Mouse (Mus musculus): Measurements from ENCODE around the gene Fam168a. TPM values are rescaled to one million over a fixed set of nuclear protein-coding genes. Genes with fewer than 3 reads are reported as not detected.

Fam168a gene
- polyA plus RNA-seq, 1 experiment from 2014 or later: 36.9 TPM

DNA sequence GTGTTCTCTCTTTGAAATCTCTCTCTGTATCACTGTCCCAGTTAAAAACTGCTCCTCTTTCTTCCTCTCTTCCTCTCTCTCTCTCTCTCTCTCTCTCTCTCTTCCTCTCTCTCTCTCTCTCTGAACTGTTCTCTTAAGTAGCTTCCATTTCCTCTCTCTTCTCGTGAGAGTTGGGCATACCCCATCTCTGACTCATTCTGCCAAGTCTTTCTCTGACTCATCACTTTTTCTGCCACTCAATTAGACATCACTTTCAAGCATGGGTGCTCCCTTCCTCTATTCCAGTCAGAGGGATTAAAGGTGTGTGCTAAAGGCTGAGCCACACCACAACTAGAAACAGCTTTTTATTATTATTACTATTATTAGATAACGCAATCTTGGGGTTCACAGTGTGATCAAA is 43.7 kb downstream of the Fam168a start:
- no peak overlapping the region for H3K9ac ChIP-seq
- no peaks in the 10 kb centered on the region for H3K4me1 ChIP-seq
- no peak overlapping the region for H3K27ac ChIP-seq
- ATAC-seq (ENCODE audit: borderline replicate concordance, extremely low read depth, low FRiP score, low TSS enrichment): no peak
- H3K36me3 ChIP-seq: no peaks in the 10 kb centered on the region
- WGBS: 57% methylated on average over 2 of the region's 2 CpGs
- no peak overlapping the region for H3K4me3 ChIP-seq
- no peaks in the 10 kb centered on the region for H3K9me3 ChIP-seq
- no peaks in the 10 kb centered on the region for H3K27me3 ChIP-seq
- no peak overlapping the region for H3K4me2 ChIP-seq

DNA sequence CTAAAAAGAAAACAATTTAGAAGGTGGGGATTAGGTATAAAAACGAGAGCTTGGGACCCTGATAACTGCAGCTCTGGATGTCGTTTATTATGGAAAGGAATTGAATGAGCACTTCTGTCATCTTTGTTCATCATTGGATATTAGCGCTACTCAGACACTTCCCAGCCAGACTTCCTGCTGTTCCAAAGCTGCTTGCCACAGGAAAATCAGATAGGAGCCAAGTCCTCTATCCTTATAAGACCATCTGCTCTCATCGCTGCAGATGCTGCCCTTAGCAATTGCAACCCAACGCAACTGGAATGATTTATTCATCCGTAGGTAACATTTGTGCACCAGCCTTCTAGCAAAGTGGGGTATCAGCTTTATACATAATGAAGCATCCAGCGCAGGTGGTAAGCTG is 52.3 kb downstream of the Fam168a start:
- ATAC-seq (ENCODE audit: borderline replicate concordance, extremely low read depth, low FRiP score, low TSS enrichment): no peak
- Histone ChIP-seq H3K4me2 (no peak overlapping the region), H3K9ac (no peak overlapping the region), H3K36me3 (no peaks in the 10 kb centered on the region), H3K4me3 (no peak overlapping the region), H3K27ac (no peak overlapping the region), H3K27me3 (no peaks in the 10 kb centered on the region), H3K9me3 (no peaks in the 10 kb centered on the region), H3K4me1 (no peaks in the 10 kb centered on the region)
- 79% methylated on average over 7 of the region's 7 CpGs for WGBS

DNA sequence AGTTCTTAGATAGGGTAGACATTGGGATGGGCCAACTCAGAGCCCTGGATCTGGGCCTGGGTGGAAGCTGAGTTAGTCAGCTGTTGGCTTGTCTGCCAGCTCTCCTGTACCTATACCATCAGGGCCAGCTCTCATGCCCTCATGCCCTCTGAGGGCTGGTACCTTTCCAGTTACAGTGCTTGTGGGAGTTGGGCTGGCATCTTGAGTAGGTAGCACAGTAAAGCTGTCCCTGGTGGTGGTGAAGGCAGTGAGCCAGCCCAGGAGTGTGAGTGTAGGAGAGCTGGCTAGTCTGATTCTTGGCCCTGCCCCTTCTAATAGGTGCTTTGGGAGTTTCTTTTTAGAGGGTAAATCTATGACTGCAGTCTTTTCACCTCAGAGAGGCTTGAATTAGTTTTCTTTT is 56.3 kb downstream of the Fam168a start:
- Histone ChIP-seq H3K27ac (no peak overlapping the region), H3K9ac (no peak overlapping the region), H3K27me3 (no peaks in the 10 kb centered on the region), H3K36me3 (no peaks in the 10 kb centered on the region), H3K9me3 (no peaks in the 10 kb centered on the region), H3K4me1 (no peaks in the 10 kb centered on the region; the same call in 1 of the 2 replicates), H3K4me3 (no peak overlapping the region), H3K4me2 (no peak overlapping the region)
- no peak for ATAC-seq (ENCODE audit: borderline replicate concordance, extremely low read depth, low FRiP score, low TSS enrichment)

DNA sequence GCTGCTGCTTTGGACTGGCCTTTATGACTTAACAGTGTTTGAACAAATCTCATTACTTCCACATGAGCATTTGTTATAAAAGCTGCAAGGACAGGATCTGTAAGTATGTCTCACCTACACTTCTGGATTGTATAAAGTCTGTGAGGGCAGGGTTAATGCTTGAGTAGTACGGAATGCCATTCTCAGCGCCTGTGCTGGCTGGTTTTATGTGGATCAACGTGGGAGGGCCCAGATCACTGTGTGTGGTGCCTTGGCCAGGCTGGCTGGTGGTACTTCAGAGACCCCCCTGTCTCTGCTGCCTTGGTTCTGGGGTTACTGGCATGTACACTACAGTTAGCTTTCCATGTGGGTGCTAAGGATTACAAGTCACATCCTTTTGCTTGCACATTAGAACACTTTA is 61.1 kb downstream of the Fam168a start:
- H3K4me2 ChIP-seq: no peak overlapping the region
- 35% methylated on average over 3 of the region's 3 CpGs for WGBS
- H3K4me3 ChIP-seq: no peak overlapping the region
- H3K9ac ChIP-seq: no peak overlapping the region
- ATAC-seq (ENCODE audit: borderline replicate concordance, extremely low read depth, low FRiP score, low TSS enrichment): no peak
- no peaks in the 10 kb centered on the region for H3K36me3 ChIP-seq
- H3K9me3 ChIP-seq: no peaks in the 10 kb centered on the region
- no peaks in the 10 kb centered on the region for H3K27me3 ChIP-seq
- no peaks in the 10 kb centered on the region; the same call in 1 of the 2 replicates for H3K4me1 ChIP-seq
- H3K27ac ChIP-seq: no peak overlapping the region

DNA sequence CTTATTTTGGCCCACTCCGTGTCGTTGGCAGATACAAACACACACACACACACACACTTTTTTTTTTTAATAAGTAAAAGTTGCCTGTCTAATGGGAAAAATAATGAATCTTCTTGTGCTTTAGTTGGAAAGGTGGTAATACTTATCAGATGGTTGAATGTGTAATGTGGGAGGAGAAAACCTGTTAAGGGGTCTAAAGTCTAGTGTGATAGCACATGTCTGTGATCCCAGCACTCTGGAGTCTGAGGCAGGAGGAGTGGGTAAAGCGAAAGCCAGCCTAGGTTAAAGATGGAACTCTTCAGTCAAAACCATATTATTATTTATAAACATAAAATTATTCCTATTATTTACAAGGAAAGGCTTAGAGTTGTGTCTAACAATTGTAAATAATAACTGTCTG is 61.6 kb downstream of the Fam168a start:
- H3K9me3 ChIP-seq: no peaks in the 10 kb centered on the region
- H3K27ac ChIP-seq: no peak overlapping the region
- H3K27me3 ChIP-seq: no peaks in the 10 kb centered on the region
- H3K36me3 ChIP-seq: no peaks in the 10 kb centered on the region
- no peak overlapping the region for H3K4me2 ChIP-seq
- H3K9ac ChIP-seq: no peak overlapping the region
- no peaks in the 10 kb centered on the region; the same call in 1 of the 2 replicates for H3K4me1 ChIP-seq
- whole genome bisulfite sequencing: 93% methylated on average over 3 of the region's 3 CpGs
- ATAC-seq (ENCODE audit: borderline replicate concordance, extremely low read depth, low FRiP score, low TSS enrichment): no peak
- no peak overlapping the region for H3K4me3 ChIP-seq

DNA sequence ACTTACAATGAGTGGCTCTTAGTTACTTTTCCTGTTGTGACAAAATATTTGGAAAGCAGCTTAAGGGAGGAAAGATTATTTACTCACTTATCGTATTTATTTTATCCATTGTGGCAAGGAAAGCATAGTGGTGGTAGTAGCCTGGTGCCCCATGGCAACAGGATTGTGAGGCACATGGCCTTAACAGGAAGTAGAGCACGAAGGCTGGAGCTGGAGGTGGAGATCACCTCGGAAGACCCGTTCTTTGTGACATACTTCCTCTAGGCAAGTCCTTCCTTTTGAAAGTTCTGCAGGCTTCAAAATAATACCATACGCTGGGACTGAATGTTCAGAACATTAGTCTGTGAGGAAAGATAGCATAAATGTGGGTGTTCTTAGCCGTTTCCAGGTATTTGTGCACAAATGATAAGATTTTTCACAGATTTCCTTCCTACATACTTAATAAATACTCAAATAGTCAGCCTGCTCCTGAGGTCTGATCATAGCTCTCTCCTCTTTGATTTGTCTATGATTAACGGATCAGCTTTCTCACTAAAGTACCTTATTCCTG is 63.2 kb downstream of the Fam168a start:
- H3K9ac ChIP-seq: no peak overlapping the region
- no peaks in the 10 kb centered on the region for H3K36me3 ChIP-seq
- H3K9me3 ChIP-seq: no peaks in the 10 kb centered on the region
- ATAC-seq (ENCODE audit: borderline replicate concordance, extremely low read depth, low FRiP score, low TSS enrichment): no peak
- 74% methylated on average over 7 of the region's 7 CpGs for WGBS
- H3K4me3 ChIP-seq: no peak overlapping the region
- no peaks in the 10 kb centered on the region; the same call in 1 of the 2 replicates for H3K4me1 ChIP-seq
- H3K4me2 ChIP-seq: no peak overlapping the region
- H3K27ac ChIP-seq: no peak overlapping the region
- H3K27me3 ChIP-seq: no peaks in the 10 kb centered on the region

DNA sequence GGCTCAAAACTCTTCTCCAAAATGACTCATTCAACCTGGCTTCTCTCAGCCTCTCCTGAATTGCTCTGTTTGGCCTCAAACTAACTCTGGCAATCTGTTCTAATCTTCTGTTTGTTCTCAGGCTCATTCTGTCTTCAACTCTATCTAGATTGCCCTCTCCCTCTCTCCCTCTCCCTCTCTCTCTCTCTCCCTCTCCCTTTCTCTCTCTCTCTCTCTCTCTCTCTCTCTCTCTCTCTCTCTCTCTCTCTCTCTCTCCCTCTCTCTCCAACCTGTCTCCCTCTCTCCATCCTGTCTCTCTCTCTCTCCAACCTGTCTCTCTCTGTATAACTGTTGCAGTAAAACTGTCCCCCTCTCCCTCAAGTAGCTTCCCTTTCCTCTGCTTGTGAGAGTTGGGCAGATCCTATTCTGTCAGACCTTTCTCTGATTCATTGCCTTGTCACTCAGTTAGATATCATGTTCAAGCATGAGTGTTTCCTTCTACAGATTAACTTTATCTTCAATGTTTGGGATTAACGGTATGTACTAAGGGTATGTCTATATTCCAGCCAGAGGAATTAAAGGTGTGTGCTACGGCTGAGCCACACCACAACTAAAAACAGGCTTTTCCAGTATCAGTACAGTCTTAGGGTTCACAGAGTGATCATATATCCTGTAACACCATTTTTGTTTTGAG is 64.4 kb downstream of the Fam168a start:
- H3K4me3 ChIP-seq: no peak overlapping the region
- no peak overlapping the region for H3K27ac ChIP-seq
- no peaks in the 10 kb centered on the region for H3K36me3 ChIP-seq
- H3K27me3 ChIP-seq: no peaks in the 10 kb centered on the region
- no peak for ATAC-seq (ENCODE audit: borderline replicate concordance, extremely low read depth, low FRiP score, low TSS enrichment)
- no peak overlapping the region for H3K9ac ChIP-seq
- 84% methylated on average over 2 of the region's 2 CpGs for WGBS
- H3K4me2 ChIP-seq: no peak overlapping the region
- no peaks in the 10 kb centered on the region; the same call in 1 of the 2 replicates for H3K4me1 ChIP-seq
- no peaks in the 10 kb centered on the region for H3K9me3 ChIP-seq

DNA sequence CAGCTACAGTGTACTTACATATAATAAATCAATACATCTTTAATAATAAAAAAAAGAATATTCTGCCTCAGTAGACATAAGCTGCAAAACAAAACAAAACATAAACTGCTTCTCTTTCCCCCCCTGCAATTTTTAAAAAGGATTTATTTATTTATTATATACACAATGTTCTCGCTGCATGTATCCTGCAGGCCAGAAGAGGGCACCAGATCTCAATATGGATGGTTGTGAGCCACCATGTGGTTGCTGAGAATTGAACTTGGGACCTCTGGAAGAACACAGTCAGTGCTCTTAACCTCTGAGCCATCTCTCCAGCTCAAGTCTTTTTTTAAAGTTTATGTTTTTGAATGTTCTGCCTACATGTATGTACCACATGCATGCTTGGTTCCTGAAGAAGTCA is 67.8 kb downstream of the Fam168a start:
- Histone ChIP-seq H3K4me2 (no peak overlapping the region), H3K27me3 (no peaks in the 10 kb centered on the region), H3K4me3 (no peak overlapping the region), H3K4me1 (no peaks in the 10 kb centered on the region), H3K36me3 (no peaks in the 10 kb centered on the region), H3K27ac (no peak overlapping the region), H3K9me3 (no peaks in the 10 kb centered on the region), H3K9ac (no peak overlapping the region)
- ATAC-seq (ENCODE audit: borderline replicate concordance, extremely low read depth, low FRiP score, low TSS enrichment): no peak
- WGBS: 88% methylated on average over 1 of the region's 1 CpGs

DNA sequence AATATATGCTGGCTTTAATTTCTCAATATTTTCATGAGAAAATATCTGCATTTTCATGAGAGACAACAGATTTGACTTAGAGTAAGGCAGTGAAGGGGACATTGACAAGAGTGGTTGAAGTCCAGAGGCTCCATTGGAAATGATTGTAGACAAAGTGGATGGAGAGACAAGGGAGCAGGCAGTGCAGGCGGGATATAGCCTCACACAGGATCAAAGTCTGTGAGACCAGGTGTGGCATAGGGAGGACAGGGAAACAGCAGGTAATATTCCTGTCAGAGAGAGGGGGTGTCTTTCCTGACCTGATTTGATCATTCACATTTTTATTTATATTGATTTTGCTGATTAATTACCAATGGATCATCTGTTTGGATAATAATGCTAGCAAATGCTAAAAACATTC is 69.4 kb downstream of the Fam168a start:
- Histone ChIP-seq H3K9ac (no peak overlapping the region), H3K36me3 (no peaks in the 10 kb centered on the region), H3K4me1 (no peaks in the 10 kb centered on the region), H3K27ac (no peak overlapping the region), H3K4me3 (no peak overlapping the region), H3K4me2 (no peak overlapping the region), H3K9me3 (no peaks in the 10 kb centered on the region), H3K27me3 (no peaks in the 10 kb centered on the region)
- 97% methylated on average over 1 of the region's 1 CpGs for WGBS
- ATAC-seq (ENCODE audit: borderline replicate concordance, extremely low read depth, low FRiP score, low TSS enrichment): no peak

DNA sequence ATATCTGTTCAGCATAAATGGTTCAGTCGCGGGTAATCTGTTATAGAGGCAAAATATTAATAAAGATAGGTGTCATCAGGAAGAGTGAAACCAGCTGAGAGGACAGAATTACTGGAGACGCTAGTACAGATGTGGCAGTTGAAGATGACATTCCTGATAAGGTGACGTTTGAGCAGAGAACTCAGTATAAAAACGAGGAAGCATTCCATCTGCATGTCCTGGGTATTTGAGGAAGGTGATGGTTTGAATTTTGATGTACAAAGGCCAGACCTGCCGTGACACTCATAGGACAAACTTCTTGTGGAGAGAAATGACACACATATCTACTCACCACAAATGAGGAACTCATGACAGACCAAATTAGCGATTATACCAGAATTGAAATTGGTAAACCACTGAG is 73.8 kb downstream of the Fam168a start:
- H3K9me3 ChIP-seq: no peaks in the 10 kb centered on the region
- no peaks in the 10 kb centered on the region for H3K27me3 ChIP-seq
- no peaks in the 10 kb centered on the region for H3K36me3 ChIP-seq
- no peak overlapping the region for H3K27ac ChIP-seq
- WGBS: 72% methylated on average over 7 of the region's 7 CpGs
- H3K4me1 ChIP-seq: no peaks in the 10 kb centered on the region
- H3K9ac ChIP-seq: no peak overlapping the region
- no peak overlapping the region for H3K4me3 ChIP-seq
- no peak for ATAC-seq (ENCODE audit: borderline replicate concordance, extremely low read depth, low FRiP score, low TSS enrichment)
- no peak overlapping the region for H3K4me2 ChIP-seq

DNA sequence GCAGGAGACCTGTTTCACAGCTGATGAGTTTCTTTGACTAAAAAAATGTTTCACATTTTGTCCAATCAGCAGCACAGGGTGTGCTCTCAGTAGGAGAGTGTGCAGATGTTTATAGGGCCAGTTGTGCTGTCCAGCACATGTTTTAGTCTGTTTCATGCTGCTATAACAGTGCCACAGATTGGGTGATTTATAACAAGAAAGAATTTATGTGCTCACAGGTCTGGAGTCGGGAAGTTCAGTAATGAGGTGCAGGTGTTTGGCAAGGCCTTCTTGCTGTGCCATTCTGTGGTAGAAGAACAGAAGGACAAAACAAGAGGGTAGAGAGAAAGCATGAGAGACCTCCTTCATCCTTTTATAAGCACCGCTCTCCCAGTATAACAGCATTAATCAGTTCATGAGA is 78.2 kb downstream of the Fam168a start:
- no peak for ATAC-seq (ENCODE audit: borderline replicate concordance, extremely low read depth, low FRiP score, low TSS enrichment)
- H3K27me3 ChIP-seq: no peaks in the 10 kb centered on the region
- no peaks in the 10 kb centered on the region for H3K9me3 ChIP-seq
- H3K4me3 ChIP-seq: no peak overlapping the region
- H3K9ac ChIP-seq: no peak overlapping the region
- 62% methylated on average over 2 of the region's 2 CpGs for WGBS
- no peaks in the 10 kb centered on the region for H3K36me3 ChIP-seq
- no peaks in the 10 kb centered on the region for H3K4me1 ChIP-seq
- no peak overlapping the region for H3K4me2 ChIP-seq
- no peak overlapping the region for H3K27ac ChIP-seq

DNA sequence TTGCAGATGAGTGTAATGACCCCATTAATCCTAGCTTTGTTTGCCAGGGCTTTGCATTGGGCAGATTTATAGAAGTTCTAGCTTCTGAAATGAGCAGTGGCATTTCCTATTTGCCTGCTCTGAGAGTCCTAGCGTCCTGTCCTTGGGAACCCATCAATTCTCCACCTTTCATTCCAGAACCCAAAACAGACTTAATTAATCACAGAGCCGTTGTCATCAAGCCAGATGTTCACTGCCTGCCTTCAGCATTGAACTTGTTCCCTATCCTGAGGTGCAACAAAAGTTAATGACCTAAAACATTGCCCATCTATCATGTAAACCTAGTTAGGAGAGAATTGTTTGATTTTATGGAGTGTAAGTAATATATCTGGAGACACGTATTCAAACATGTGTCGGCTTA is 79.0 kb downstream of the Fam168a start:
- Histone ChIP-seq H3K4me1 (no peaks in the 10 kb centered on the region), H3K4me3 (no peak overlapping the region), H3K27me3 (no peaks in the 10 kb centered on the region), H3K9ac (no peak overlapping the region), H3K27ac (no peak overlapping the region), H3K4me2 (no peak overlapping the region), H3K9me3 (no peaks in the 10 kb centered on the region), H3K36me3 (no peaks in the 10 kb centered on the region)
- ATAC-seq (ENCODE audit: borderline replicate concordance, extremely low read depth, low FRiP score, low TSS enrichment): no peak
- 49% methylated on average over 4 of the region's 4 CpGs for WGBS

DNA sequence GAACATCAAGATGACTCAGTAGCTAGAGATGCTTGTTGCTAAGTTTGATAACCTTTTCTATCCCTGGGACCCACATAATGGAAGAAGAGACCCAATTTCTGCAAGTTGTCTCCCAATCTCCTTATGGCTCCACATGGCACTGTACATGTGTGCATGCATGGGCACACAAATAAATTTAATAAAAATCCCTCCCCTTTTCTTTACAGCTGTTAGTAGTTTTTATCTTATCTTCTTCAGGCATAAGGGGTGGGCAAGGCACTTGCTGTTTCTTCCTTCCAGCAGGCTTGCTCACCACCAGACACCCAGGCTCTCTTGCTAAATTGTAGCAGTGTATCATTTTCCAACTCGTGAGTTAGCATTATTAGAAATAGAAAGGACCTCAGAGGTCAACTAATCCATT is 79.6 kb downstream of the Fam168a start:
- no peak for ATAC-seq (ENCODE audit: borderline replicate concordance, extremely low read depth, low FRiP score, low TSS enrichment)

More for the DNA sequence above, 79.6 kb downstream of the Fam168a start:
- no peak overlapping the region for H3K4me3 ChIP-seq
- no peak overlapping the region for H3K9ac ChIP-seq
- WGBS: 45% methylated on average over 1 of the region's 1 CpGs
- H3K4me2 ChIP-seq: no peak overlapping the region
- no peaks in the 10 kb centered on the region for H3K4me1 ChIP-seq
- H3K9me3 ChIP-seq: no peaks in the 10 kb centered on the region
- H3K27me3 ChIP-seq: no peaks in the 10 kb centered on the region
- no peaks in the 10 kb centered on the region for H3K36me3 ChIP-seq
- H3K27ac ChIP-seq: no peak overlapping the region
